Mouse (Mus musculus) hindbrain, embryonic 14.5 days (tissue): ENCODE measurements around the gene Fkbp8. TPM values are rescaled to one million over a fixed set of nuclear protein-coding genes. Genes with fewer than 3 reads are reported as not detected.

ENCODE experiments used
- ATAC-seq: fragments of 200-750 bp; cut with Nextera tagmentation; 2 replicates; pipeline ENCODE4 v1.8.0; 2017; ENCODE audit warnings: moderate number of reproducible peaks, mild to moderate bottlenecking, moderate TSS enrichment, moderate library complexity; ENCODE audit not compliant: low FRiP score
- DNase-seq: peaks from one replicate; pipeline ENCODE4 v3.0.0-alpha.2; 2015; ENCODE audit warnings: low spot score
- H3K27ac ChIP-seq: fragments of 300-500 bp; sonication (generic); 2 replicates; pipeline ENCODE4 v1.5.1; 2014; ENCODE audit warnings: mild to moderate bottlenecking, moderate library complexity
- H3K27me3 ChIP-seq: fragments of 300-500 bp; sonication (generic); 2 replicates; pipeline ENCODE4 v1.6.1; 2014; ENCODE audit warnings: mild to moderate bottlenecking, low read length, mixed read lengths; ENCODE audit not compliant: control insufficient read depth, insufficient read depth
- H3K36me3 ChIP-seq: fragments of 300-500 bp; sonication (generic); replicated peaks from 2 replicates; pipeline ENCODE4 v1.6.1; 2014; ENCODE audit not compliant: control insufficient read depth, insufficient read depth
- H3K4me1 ChIP-seq: fragments of 300-500 bp; sonication (generic); replicated peaks from 2 replicates; pipeline ENCODE4 v1.6.1; 2014; ENCODE audit warnings: antibody characterized with exemption, low read length, mixed read lengths; ENCODE audit not compliant: control insufficient read depth, insufficient read depth
- H3K4me2 ChIP-seq: fragments of 300-500 bp; sonication (generic); replicated peaks from 2 replicates; pipeline ENCODE4 v1.6.1; 2014; ENCODE audit warnings: mild to moderate bottlenecking, moderate library complexity
- H3K4me3 ChIP-seq: fragments of 300-500 bp; sonication (generic); replicated peaks from 2 replicates; pipeline ENCODE4 v1.5.1; 2014; ENCODE audit warnings: mild to moderate bottlenecking, low read length
- H3K9ac ChIP-seq: fragments of 300-500 bp; sonication (generic); 2 replicates; pipeline ENCODE4 v1.6.1; 2014
- H3K9me3 ChIP-seq: fragments of 300-500 bp; sonication (generic); 2 replicates; pipeline ENCODE4 v1.6.1; 2016; ENCODE audit warnings: low read length; ENCODE audit not compliant: control insufficient read depth
- WGBS: fragments of 180-500 bp; shearing (Covaris S2); extraction: QIAGEN DNeasy Blood & Tissue Kit; methylation state at CpG from one replicate; pipeline ENCODE4 v1.1.7; 2014; 5-methylcytosine and 5-hydroxymethylcytosine counted together
- polyA plus RNA-seq: library from polyadenylated mRNA; unstranded; fragments of >200 nt; fragmentation: Nextera tagmentation; extraction: Ambion mirVana; gene quantifications from 2 replicates; pipeline ENCODE4 v1.2.1, GENCODE M21; 2014

Fkbp8 gene
- polyA plus RNA-seq, 1 experiment from 2014 or later = 328 TPM

DNA sequence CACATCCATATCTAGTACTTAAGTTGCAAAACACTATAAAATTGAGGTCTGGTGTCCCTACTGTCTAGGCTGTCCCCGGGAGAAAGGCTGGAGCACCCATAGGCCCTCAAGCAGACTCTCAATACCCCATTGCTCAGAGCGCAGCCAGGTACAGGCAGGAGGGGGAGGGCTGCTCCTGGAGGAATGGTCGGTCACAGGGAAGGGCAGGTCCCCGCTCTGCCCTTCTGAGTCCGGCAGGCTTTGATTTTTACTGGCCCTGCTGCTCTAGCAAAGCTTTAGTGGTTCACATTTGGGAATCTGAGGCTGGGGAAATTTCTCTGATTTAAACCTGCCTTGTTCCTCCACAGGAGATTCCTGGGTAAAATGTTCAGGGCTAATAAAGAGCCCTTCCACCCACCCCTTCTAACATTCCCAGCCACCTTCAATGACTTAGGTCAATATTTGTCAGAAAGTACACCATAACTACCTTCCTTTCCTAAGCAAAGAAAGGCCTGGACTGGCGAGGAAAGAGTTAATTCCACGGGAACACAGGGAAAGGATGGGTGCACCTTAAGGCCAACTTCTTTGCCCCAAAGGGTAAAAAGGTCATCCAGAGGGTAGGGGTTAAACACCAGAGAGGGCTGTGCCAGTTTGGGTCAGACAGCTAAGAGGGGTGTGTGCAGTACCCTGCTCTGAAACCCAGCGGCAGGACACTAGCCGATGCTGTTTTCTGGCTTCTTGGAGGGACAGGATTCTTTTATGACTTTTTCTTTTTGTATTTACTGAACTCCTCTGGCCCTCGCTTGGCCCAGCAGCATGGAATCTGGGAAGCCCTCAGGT is 37.3 kb upstream of the Fkbp8 start:
- ATAC-seq (no peak), DNase-seq (no peak)
- Histone ChIP-seq H3K4me2 (no peak overlapping the region), H3K9me3 (no peaks in the 10 kb centered on the region), H3K4me3 (no peak overlapping the region), H3K4me1 (peaks cover 35% of the 10 kb centered on the region), H3K36me3 (0 out of 2 replicates have a peak, but pooled peaks cover 3% of the 10 kb centered on the region), H3K27me3 (peaks cover 89% of the 10 kb centered on the region), H3K9ac (no peak overlapping the region), H3K27ac (no peak overlapping the region)
- WGBS = 7% methylated on average over 10 of the region's 10 CpGs

GRCm38 (mm10) chr8:70490880-70491495 is 36.5 kb upstream of the Fkbp8 start:
- under 1% methylated on average over 20 of the region's 20 CpGs for WGBS
- H3K36me3 ChIP-seq = no peaks in the 10 kb centered on the region
- H3K4me2 ChIP-seq = no peak overlapping the region
- H3K4me1 ChIP-seq = peaks cover 38% of the 10 kb centered on the region
- ATAC-seq = no peak
- H3K4me3 ChIP-seq = no peak overlapping the region
- DNase-seq = no peak
- no peak overlapping the region for H3K27ac ChIP-seq
- peaks cover 89% of the 10 kb centered on the region for H3K27me3 ChIP-seq
- no peaks in the 10 kb centered on the region for H3K9me3 ChIP-seq
- H3K9ac ChIP-seq = no peak overlapping the region

DNA sequence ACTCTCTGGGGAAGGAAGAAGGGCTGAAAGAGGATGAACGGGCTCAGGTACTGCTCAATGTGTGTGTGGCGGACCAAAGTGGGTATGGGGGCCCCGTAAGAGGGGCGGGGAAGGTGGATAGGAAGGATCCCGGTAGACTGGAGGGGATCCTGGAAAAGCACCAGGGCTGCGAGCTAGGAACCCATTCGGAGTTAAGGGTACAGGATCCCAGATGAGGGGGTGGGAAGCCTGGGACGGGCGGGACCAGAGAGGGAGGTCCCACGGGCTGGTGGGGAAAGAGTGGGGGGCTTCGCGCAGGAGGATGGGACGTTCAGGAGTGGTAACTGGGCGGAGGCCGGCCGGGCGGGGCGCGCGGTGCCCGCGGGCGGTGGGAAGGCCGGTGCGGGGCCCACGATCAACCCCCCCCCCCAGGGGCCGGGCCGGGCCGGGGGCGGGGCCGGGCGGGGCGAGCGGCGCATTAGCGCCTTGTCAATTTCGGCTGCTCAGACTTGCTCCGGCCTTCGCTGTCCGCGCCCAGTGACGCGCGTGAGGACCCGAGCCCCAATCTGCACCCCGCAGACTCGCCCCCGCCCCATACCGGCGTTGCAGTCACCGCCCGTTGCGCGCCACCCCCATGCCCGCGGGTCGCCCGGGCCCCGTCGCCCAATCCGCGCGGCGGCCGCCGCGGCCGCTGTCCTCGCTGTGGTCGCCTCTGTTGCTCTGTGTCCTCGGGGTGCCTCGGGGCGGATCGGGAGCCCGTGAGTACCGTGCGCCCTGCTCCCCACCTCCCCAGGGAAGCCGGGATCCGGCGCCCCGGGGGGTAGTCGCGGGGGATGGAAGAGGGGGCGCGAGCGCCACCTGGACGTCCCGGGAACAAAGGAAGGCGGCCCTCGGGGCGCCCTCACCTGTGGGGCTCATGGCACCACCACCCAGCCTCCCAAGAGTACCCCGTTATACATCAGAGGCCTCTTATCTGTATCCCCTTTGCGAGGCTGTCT is 34.6 kb upstream of the Fkbp8 start, which contains the start of gene Crlf1:
Gene Crlf1, plus strand, starts transcription at position 495 of the 977 bp plus-strand sequence.
- ATAC-seq (no peak), DNase-seq (no peak)
- Histone ChIP-seq H3K9me3 (no peaks in the 10 kb centered on the region), H3K36me3 (no peaks in the 10 kb centered on the region), H3K4me2 (peak within 1 kb of the TSS; percentile 52), H3K4me1 (peaks cover 30% of the 10 kb centered on the region), H3K27me3 (peaks cover 98% of the 10 kb centered on the region), H3K27ac (no peak within 1 kb of the TSS), H3K4me3 (peak within 1 kb of the TSS; percentile 30), H3K9ac (peak within 1 kb of the TSS; percentile 39)
- WGBS = under 1% methylated on average over 80 of the region's 93 CpGs

DNA sequence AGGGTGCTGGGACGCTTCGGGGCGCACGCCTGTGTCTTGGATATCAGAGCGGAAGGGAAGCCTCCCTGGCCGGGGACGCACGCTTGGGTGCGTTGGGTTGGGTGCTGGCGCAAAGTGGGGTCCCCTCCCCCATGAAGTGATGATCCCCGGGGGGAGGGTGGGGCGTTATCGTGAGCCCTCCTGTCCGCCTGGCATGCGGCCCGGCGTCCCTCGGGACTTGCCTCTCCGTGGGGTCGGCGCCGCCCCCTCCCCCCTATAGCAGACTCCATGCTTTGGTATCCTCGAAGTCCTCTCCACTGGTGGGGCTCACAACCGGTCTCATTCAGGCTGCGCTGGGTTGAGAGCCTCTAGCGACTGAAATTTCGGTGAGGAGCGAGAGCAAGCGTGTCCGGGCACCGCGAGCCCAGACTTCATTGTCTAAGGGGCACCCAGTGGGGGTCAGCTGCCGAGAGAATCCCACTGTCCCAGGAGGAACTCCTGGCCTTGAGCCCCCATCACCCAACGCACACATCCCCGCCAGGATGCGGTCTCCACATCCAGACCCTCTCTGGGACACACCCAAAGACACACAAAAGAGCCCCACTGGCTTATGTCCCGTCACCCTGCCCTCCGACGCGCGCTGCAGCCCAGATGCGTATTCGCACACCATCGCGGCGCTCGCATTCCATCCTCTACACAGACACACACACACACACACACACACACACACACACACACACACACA is 33.7 kb upstream of the Fkbp8 start:
- H3K4me2 ChIP-seq = peak overlapping the region; percentile 52
- peak overlapping the region; percentile 30 for H3K4me3 ChIP-seq
- H3K4me1 ChIP-seq = peaks cover 23% of the 10 kb centered on the region
- no peak overlapping the region for H3K27ac ChIP-seq
- H3K27me3 ChIP-seq = peaks cover 98% of the 10 kb centered on the region
- ATAC-seq = no peak
- no peaks in the 10 kb centered on the region for H3K9me3 ChIP-seq
- 2% methylated on average over 44 of the region's 47 CpGs for WGBS
- no peaks in the 10 kb centered on the region for H3K36me3 ChIP-seq
- H3K9ac ChIP-seq = no peak overlapping the region
- no peak for DNase-seq

- Histone ChIP-seq H3K27ac (no peak overlapping the region), H3K9me3 (no peaks in the 10 kb centered on the region), H3K36me3 (no peaks in the 10 kb centered on the region), H3K4me2 (peak overlapping the region; percentile 52; the same call in 1 of the 2 replicates), H3K9ac (no peak overlapping the region), H3K27me3 (peaks cover 98% of the 10 kb centered on the region), H3K4me3 (0 out of 2 replicates have a peak overlapping the region, but pooled peaks have one; percentile 5), H3K4me1 (peaks cover 23% of the 10 kb centered on the region)
- DNase-seq (no peak), ATAC-seq (no peak)
- WGBS = 2% methylated on average over 28 of the region's 28 CpGs
Measured at GRCm38 (mm10) chr8:70494416-70494945, 33.0 kb upstream of the Fkbp8 start.

GRCm38 (mm10) chr8:70495001-70495770 is 32.3 kb upstream of the Fkbp8 start:
- 2% methylated on average over 21 of the region's 21 CpGs for WGBS
- no peak for DNase-seq
- H3K4me2 ChIP-seq = peak overlapping the region; percentile 52; the same call in 1 of the 2 replicates
- peaks cover 23% of the 10 kb centered on the region for H3K4me1 ChIP-seq
- no peaks in the 10 kb centered on the region for H3K36me3 ChIP-seq
- H3K9me3 ChIP-seq = no peaks in the 10 kb centered on the region
- H3K9ac ChIP-seq = 0 out of 2 replicates have a peak overlapping the region, but pooled peaks have one; percentile 8
- H3K27ac ChIP-seq = no peak overlapping the region
- ATAC-seq = no peak
- peaks cover 98% of the 10 kb centered on the region for H3K27me3 ChIP-seq
- peak overlapping the region; percentile 16 for H3K4me3 ChIP-seq

- ATAC-seq = no peak
- peak overlapping the region; percentile 16 for H3K4me3 ChIP-seq
Measured at GRCm38 (mm10) chr8:70495771-70496062, 31.8 kb upstream of the Fkbp8 start.

More at GRCm38 (mm10) chr8:70495771-70496062, 31.8 kb upstream of the Fkbp8 start:
- Histone ChIP-seq H3K36me3 (no peaks in the 10 kb centered on the region), H3K9ac (no peak overlapping the region), H3K4me1 (peaks cover 24% of the 10 kb centered on the region), H3K9me3 (no peaks in the 10 kb centered on the region), H3K27me3 (peaks cover 98% of the 10 kb centered on the region), H3K27ac (no peak overlapping the region), H3K4me2 (0 out of 2 replicates have a peak overlapping the region, but pooled peaks have one; percentile 25)
- no peak for DNase-seq
- 5% methylated on average over 12 of the region's 12 CpGs for WGBS
